Mouse (Mus musculus): ENCODE measurements around the gene Galnt18.

Gene Galnt18

DNA sequence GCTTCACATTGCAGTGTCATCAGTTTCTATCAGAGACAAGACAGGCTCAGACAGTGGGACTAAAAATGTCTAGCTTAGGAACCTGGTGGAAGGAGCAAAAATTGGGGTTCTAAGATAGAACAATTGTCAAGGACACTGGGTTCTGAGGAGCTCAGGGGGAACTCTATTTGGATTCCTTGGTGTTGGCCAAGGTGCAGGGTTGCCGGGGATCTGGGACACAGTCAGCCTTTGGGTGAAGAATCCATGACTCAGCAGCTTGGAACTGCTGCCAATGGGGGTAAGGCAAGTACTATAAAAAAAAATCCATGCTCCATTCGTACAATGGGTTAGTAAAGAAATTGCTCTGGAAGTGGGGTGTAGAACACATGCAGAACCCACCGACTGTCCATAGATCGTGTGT is 324.2 kb downstream of the Galnt18 start:
- no peak for DNase-seq

DNA sequence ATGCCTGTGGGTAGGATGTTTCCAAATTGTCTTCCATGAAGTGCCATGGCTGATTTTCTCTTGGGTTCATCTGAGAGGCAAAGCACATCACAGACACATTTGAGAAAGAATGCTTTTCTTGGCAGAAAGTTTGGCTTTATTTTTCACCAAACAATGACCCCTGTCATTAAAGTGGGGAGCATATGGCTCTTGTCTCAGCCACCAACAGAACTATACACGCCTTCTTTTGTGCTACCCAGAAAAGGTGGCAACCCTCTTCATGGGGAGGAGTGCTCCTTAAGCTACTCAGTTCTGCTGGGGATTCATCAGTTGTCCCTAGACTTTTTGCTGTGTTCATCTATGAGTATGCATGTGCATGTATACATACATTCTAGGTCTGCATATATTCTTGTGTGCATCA is 327.8 kb downstream of the Galnt18 start:
- no peak for DNase-seq

DNA sequence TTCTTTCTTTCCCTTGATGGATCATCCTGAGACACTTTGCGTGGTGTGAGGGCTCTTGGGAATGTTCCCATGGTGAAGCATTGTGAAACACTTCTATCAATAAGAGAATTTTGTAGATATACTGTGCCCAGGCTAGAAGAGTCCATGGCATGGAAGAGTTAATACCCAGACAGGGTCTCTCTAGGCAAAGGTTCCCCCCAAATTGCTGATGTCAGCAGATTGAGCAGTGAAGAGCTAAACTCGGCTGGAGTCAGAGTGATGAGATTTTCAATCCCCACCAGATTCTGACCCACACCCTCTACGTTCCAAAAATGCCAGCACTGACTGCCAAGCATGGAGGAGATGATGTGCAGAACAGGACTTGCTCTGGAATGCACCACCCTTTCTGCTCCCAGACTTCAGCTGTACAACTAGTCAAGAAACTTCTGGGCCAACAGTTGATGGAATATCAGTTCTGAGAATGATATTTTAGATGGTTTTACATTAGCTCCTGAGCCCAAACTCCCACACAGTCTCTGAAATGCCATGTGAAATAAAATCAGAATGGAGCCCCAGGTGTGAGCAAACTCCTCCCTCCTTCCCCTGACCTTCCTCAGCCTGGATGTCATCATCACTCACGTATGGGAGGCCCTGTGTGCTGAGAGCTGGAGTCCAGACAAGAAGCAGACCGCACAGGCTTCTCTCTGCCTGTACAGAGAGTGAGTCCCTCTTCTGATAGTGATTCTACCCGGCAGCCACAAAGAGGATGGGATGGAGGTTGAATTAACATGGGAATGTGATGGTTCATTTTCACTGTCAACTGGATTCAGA is 329.3 kb downstream of the Galnt18 start:
- DNase-seq, result no peak

GRCm38 (mm10) chr7:111433173-111433572 is 346.6 kb downstream of the Galnt18 start:
- DNase-seq, result no peak

DNA sequence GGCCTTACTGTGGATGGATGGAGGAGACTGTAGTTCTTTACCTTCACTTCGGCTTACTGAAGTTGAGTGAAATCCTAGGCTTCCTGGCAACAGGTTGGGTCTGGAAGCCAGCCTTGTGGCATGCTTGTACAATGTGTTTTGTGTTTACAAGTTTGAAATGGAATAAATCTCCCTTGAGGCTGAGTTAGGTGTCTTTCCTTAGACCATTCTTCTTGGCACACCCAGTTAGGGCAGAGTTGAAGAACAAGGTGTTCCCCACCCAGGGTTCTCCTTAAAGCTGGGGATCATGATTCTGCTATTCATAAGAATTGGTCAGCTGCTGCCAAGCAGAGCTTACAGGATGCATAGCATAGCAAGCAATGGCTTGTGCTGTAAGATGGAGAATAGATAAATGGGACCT is 352.4 kb downstream of the Galnt18 start:
- no peak for DNase-seq

Measured in cerebellum, adult 9-10 months (tissue).